Mouse (Mus musculus) midbrain, embryonic 14.5 days (tissue): Measurements from ENCODE around the gene Gm42906. TPM values are rescaled to one million over a fixed set of nuclear protein-coding genes. Genes with fewer than 3 reads are reported as not detected.

Experiments
- ATAC-seq: fragments of 200-750 bp; cut with Nextera tagmentation; 2 replicates; pipeline ENCODE4 v1.8.0; 2017; ENCODE audit warnings: moderate number of reproducible peaks, moderate library complexity; ENCODE audit not compliant: low FRiP score, low TSS enrichment
- DNase-seq: peaks from one replicate; pipeline ENCODE4 v3.0.0-alpha.2; 2015
- H3K27ac ChIP-seq: fragments of 300-500 bp; sonication (generic); replicated peaks from 2 replicates; pipeline ENCODE4 v1.5.1; 2014; ENCODE audit warnings: mild to moderate bottlenecking, low read depth, low read length, moderate library complexity
- H3K27me3 ChIP-seq: fragments of 300-500 bp; sonication (generic); 2 replicates; pipeline ENCODE4 v1.6.1; 2014; ENCODE audit warnings: low read length, control low read depth, mixed read lengths; ENCODE audit not compliant: control insufficient read depth, insufficient read depth
- H3K36me3 ChIP-seq: fragments of 300-500 bp; sonication (generic); 2 replicates; pipeline ENCODE4 v1.6.1; 2014; ENCODE audit warnings: low read length, control low read depth; ENCODE audit not compliant: control insufficient read depth, insufficient read depth
- H3K4me1 ChIP-seq: fragments of 300-500 bp; sonication (generic); 2 replicates; pipeline ENCODE4 v1.6.1; 2014; ENCODE audit warnings: mild to moderate bottlenecking, antibody characterized with exemption, low read length, control low read depth; ENCODE audit not compliant: control insufficient read depth, insufficient read depth
- H3K4me2 ChIP-seq: fragments of 300-500 bp; sonication (generic); 2 replicates; pipeline ENCODE4 v1.6.1; 2014; ENCODE audit warnings: mild to moderate bottlenecking, low read length, moderate library complexity
- H3K4me3 ChIP-seq: fragments of 300-500 bp; sonication (generic); replicated peaks from 2 replicates; pipeline ENCODE4 v1.5.1; 2014; ENCODE audit warnings: low read depth, low read length
- H3K9ac ChIP-seq: fragments of 300-500 bp; sonication (generic); replicated peaks from 2 replicates; pipeline ENCODE4 v1.6.1; 2014; ENCODE audit warnings: mild to moderate bottlenecking, low read length, moderate library complexity
- H3K9me3 ChIP-seq: fragments of 300-500 bp; sonication (generic); 2 replicates; pipeline ENCODE4 v1.6.1; 2016; ENCODE audit warnings: low read length, control low read depth, mixed read lengths; ENCODE audit not compliant: control insufficient read depth
- WGBS: fragments of 180-500 bp; shearing (Covaris S2); extraction: QIAGEN DNeasy Blood & Tissue Kit; methylation state at CpG from one replicate; pipeline ENCODE4 v1.1.7; 2014; 5-methylcytosine and 5-hydroxymethylcytosine counted together
- polyA plus RNA-seq: library from polyadenylated mRNA; unstranded; fragments of >200 nt; fragmentation: Nextera tagmentation; extraction: Ambion mirVana; gene quantifications from 2 replicates; pipeline ENCODE4 v1.2.1, GENCODE M21; 2014

Gene Gm42906
- polyA plus RNA-seq, 1 experiment from 2014 or later: not detected

DNA sequence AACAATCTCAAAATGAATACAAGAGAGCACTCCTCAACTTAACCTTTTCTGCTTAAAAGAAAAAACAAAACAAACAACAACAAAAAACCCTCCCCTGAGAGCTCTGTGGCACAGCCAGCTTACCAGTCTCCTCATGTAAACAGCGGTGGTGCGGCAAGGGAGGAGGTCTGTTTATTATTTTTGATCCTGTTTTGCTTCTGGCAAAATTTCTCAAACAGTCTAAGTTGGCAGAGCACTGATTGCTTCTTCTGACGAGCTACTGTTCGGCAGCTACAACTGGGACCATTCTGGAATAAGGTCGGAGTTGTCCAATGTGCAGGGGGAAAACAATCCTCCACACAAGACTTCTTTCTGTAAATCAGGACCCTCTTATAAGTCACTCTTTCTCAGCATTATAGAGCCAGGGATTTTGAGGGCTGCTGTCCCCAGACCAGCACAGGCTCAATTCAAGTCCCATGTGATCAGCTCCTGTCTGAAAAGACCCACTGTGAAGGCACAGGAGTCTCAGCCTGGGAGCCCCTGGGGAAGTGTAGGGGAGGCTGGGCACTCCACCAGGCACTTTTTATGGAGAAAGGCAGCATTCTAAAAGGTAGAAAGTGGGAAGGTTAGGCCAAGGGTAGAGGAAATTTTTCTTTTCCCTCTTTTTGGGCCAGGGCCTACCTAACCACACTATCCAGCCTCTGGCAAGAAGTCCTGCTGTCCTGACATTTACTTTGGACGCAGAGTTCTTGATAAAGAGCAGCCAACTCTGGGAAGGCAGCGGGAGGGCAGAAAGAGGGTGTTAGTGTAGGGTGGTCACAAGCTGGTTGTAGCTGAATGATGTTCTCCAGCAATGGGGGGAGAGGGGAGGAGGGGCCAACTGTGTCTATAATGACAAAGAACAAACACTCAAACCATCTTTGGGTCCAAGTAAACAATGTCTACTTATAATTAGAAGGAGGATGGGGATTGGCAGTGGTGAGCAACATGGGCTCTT, 253.2 kb downstream of the Gm42906 start:
- DNase-seq (no peak), ATAC-seq (no peak)
- Histone ChIP-seq H3K36me3 (no peaks in the 10 kb centered on the region), H3K4me1 (no peaks in the 10 kb centered on the region), H3K4me3 (no peak overlapping the region), H3K9ac (no peak overlapping the region), H3K27me3 (no peaks in the 10 kb centered on the region), H3K27ac (no peak overlapping the region), H3K4me2 (no peak overlapping the region), H3K9me3 (no peaks in the 10 kb centered on the region)
- 84% methylated on average over 7 of the region's 7 CpGs for WGBS

DNA sequence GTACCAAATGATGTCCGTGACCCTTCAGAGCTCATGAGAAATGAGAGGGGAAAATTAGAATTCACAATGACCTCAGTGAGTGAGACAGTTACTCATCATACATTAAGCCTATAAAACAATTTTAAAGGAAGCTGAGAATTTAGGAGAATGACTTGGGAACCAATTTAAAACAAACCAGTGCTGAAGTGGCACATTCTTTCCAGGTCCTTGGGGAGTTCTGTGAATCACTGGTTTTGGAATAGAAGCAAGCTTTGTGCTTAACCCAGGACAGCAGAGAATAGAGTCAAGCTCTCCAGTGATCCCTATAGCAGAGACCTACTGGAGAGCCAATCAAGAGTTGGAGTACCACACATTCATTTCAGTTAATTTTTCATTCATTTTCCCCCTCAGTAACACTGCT, 254.2 kb downstream of the Gm42906 start:
- no peaks in the 10 kb centered on the region for H3K9me3 ChIP-seq
- H3K36me3 ChIP-seq: no peaks in the 10 kb centered on the region
- no peak overlapping the region for H3K9ac ChIP-seq
- H3K27me3 ChIP-seq: no peaks in the 10 kb centered on the region
- H3K27ac ChIP-seq: no peak overlapping the region
- no peak overlapping the region for H3K4me2 ChIP-seq
- 92% methylated on average over 1 of the region's 1 CpGs for WGBS
- ATAC-seq (no peak), DNase-seq (no peak)
- no peak overlapping the region for H3K4me3 ChIP-seq
- no peaks in the 10 kb centered on the region for H3K4me1 ChIP-seq

DNA sequence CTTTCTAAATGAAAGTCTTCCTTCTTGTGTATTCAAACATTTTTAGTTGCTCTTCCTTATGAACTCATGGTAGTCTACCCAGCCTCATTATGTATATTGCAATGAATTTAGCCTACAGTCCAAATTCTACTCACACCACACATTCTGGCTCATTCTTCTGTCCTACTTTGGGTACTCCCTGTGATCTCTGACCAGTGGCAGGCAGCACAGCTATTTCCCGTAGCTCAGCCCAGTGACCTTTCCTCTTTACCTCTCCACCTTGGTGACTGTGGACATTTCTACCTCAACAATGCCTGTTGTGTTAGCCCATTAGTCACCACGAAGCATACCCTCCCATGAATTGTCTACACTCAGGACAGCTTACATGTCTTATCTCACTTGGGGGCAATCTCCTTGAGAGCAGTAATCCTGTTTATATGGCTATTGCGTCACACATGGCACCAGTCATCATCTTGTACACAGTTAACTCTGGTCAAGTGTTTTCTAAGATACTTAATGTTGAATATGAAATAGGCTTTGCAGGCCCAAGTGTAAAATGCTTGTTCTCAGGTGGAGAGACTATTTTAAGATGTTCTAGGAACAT, 257.7 kb downstream of the Gm42906 start:
- DNase-seq (no peak), ATAC-seq (no peak)
- H3K9me3 ChIP-seq: no peaks in the 10 kb centered on the region
- H3K4me1 ChIP-seq: no peaks in the 10 kb centered on the region
- no peak overlapping the region for H3K27ac ChIP-seq
- no peak overlapping the region for H3K4me2 ChIP-seq
- WGBS: 76% methylated on average over 3 of the region's 3 CpGs
- H3K27me3 ChIP-seq: no peaks in the 10 kb centered on the region
- H3K4me3 ChIP-seq: no peak overlapping the region
- H3K36me3 ChIP-seq: no peaks in the 10 kb centered on the region
- no peak overlapping the region for H3K9ac ChIP-seq

DNA sequence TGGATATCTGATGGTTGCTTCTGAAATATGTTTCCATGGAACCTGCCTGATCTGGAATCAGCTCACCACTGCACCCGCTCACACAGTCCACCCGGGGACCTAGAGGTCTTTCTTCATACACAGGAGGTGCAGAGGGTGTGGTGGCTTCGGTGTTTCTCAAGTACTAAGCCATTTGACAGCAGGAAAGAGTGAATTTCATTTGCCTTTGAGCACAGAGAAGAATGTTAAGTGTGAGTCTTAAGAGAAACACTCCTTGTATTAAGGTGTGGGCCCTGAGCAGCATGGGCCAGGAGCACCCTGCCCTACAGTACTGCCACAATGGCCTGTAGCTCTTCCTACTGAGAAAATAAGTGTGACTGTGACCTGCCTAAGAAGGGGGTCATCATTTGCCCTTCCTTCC, 259.8 kb downstream of the Gm42906 start:
- ATAC-seq: no peak
- Histone ChIP-seq H3K27ac (0 out of 2 replicates have a peak overlapping the region, but pooled peaks have one; percentile 10), H3K36me3 (no peaks in the 10 kb centered on the region), H3K4me3 (no peak overlapping the region), H3K4me1 (peaks cover 4% of the 10 kb centered on the region; the same call in 1 of the 2 replicates), H3K9me3 (no peaks in the 10 kb centered on the region), H3K27me3 (no peaks in the 10 kb centered on the region), H3K9ac (no peak overlapping the region), H3K4me2 (no peak overlapping the region)
- 89% methylated on average over 3 of the region's 3 CpGs for WGBS
- no peak for DNase-seq

DNA sequence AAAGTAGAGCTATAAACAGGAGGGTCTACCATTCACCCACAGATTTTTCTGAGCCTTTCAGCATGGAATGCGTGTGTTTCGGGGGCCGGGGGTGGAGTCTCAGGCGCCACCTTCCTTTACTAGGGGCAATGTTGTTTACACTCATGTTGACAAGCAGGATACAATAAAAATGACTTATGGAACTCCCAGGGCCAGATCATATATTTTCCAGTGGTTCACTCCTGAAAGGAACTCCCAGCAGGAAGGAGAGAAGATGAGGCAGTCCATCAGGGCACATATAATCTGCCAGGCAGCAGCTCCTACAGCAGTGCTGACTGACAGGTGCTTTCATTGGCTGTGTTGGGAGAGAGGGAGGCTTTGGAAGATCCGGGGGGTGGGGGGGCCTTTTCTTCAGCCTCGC, 260.3 kb downstream of the Gm42906 start:
- no peak for ATAC-seq
- H3K27ac ChIP-seq: no peak overlapping the region
- 80% methylated on average over 6 of the region's 6 CpGs for WGBS

DNA sequence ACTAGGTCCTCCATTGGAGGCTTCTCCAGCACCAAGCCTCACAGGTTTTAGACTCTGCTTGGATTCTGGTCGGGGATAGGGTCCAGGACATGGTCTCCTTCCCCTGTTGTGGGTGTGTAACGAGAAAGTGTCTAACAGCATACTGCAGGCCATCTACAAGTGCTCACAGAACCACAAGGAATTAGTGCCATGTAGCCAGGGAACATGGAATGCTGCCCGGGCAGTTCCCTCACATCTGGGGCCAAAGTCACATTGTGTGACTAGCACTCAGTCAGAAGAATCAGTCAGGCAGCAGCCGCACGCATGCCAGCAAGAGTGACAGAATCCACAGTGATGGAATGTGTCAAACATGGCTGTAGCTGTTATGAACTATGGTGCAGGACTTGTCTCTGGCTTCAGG, 261.7 kb downstream of the Gm42906 start:
- Histone ChIP-seq H3K4me2 (no peak overlapping the region), H3K4me3 (no peak overlapping the region), H3K4me1 (peaks cover 4% of the 10 kb centered on the region; the same call in 1 of the 2 replicates), H3K9ac (no peak overlapping the region), H3K27ac (no peak overlapping the region), H3K36me3 (no peaks in the 10 kb centered on the region), H3K9me3 (no peaks in the 10 kb centered on the region), H3K27me3 (no peaks in the 10 kb centered on the region)
- DNase-seq: no peak
- ATAC-seq: no peak
- 82% methylated on average over 5 of the region's 5 CpGs for WGBS

More for the DNA sequence above, 260.3 kb downstream of the Gm42906 start:
- H3K4me2 ChIP-seq: no peak overlapping the region
- no peaks in the 10 kb centered on the region for H3K9me3 ChIP-seq
- no peaks in the 10 kb centered on the region for H3K36me3 ChIP-seq
- H3K27me3 ChIP-seq: no peaks in the 10 kb centered on the region
- H3K9ac ChIP-seq: no peak overlapping the region
- peaks cover 4% of the 10 kb centered on the region; the same call in 1 of the 2 replicates for H3K4me1 ChIP-seq
- H3K4me3 ChIP-seq: no peak overlapping the region
- DNase-seq: no peak

DNA sequence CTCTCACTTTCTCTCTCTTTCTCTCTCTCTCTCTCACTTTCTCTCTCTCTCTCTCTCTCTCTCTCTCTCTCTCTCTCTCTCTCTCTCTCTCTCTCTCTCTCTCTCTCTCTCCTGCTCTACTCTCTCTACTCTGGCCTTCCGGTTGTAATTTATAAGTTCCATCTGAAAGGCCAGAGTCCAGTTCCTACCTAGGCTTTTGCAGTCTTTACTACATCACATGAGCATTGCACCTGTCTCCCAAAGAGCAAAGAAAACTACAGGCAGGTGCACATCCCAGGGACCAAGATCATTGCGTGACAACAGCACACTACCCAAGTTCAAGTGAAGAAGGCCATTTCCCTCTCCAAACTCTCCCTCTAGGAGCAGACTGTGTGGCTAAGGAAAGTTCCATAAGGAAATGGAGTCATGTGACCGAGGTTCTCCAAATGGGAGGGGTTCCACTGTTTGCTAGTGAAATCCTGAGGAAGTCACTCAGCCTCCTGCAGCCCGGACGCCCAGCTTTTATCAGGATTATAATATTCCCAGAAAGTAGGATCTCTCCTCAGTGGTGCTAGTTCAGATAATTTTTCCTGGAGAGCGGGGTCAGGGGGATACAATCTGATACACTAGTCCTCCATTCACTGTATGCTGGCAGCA, 262.5 kb downstream of the Gm42906 start:
- Histone ChIP-seq H3K36me3 (no peaks in the 10 kb centered on the region), H3K27me3 (no peaks in the 10 kb centered on the region), H3K9me3 (no peaks in the 10 kb centered on the region), H3K27ac (no peak overlapping the region), H3K4me2 (no peak overlapping the region), H3K4me3 (no peak overlapping the region), H3K9ac (no peak overlapping the region), H3K4me1 (peaks cover 4% of the 10 kb centered on the region; the same call in 1 of the 2 replicates)
- WGBS: 90% methylated on average over 6 of the region's 6 CpGs
- no peak for ATAC-seq
- DNase-seq: no peak

DNA sequence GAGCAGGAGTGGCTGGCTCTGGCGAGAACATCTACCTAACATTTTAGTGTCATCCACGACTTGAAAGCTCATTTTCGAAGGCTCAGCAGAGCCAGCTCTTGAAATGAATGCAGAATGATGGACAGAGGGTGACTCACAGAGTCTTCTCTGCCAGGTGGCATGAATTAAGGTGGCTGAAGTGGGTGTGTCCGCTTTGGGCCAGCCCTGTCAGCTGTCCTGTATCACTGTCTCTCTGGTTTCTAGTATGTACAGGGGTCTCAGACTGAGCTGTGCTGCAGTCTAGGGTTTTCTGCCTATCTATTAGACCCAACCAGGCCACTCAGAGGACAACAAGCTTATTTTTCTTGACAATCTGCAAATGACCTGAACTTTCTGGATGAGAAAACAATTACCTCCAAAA, 263.1 kb downstream of the Gm42906 start:
- no peak overlapping the region for H3K4me3 ChIP-seq
- no peak overlapping the region for H3K9ac ChIP-seq
- no peaks in the 10 kb centered on the region for H3K9me3 ChIP-seq
- no peak overlapping the region for H3K27ac ChIP-seq
- no peaks in the 10 kb centered on the region for H3K36me3 ChIP-seq
- 83% methylated on average over 4 of the region's 4 CpGs for WGBS
- ATAC-seq (no peak), DNase-seq (no peak)
- H3K4me2 ChIP-seq: no peak overlapping the region
- no peaks in the 10 kb centered on the region for H3K27me3 ChIP-seq
- peaks cover 4% of the 10 kb centered on the region; the same call in 1 of the 2 replicates for H3K4me1 ChIP-seq
